Mouse (Mus musculus) stomach, postnatal 0 days (tissue): ENCODE data around the gene Mrpl20. TPM values are rescaled to one million over a fixed set of nuclear protein-coding genes. Genes with fewer than 3 reads are reported as not detected.

Experiments used
- ATAC-seq: fragments of 200-750 bp; cut with Nextera tagmentation; 2 replicates; pipeline ENCODE4 v1.8.0; 2017; ENCODE audit not compliant: low FRiP score, low TSS enrichment
- DNase-seq: peaks from one replicate; pipeline ENCODE4 v3.0.0-alpha.2; 2016; ENCODE audit warnings: low spot score
- H3K27ac ChIP-seq: fragments of 300-500 bp; sonication (generic); replicated peaks from 2 replicates; pipeline ENCODE4 v1.5.1; 2014; ENCODE audit warnings: mild to moderate bottlenecking, control low read depth
- H3K27me3 ChIP-seq: fragments of 300-500 bp; sonication (generic); 2 replicates; pipeline ENCODE4 v1.6.1; 2014; ENCODE audit warnings: low read length; ENCODE audit not compliant: control insufficient read depth, insufficient read depth
- H3K36me3 ChIP-seq: fragments of 300-500 bp; sonication (generic); 2 replicates; pipeline ENCODE4 v1.6.1; 2014; ENCODE audit warnings: low read length, mixed read lengths; ENCODE audit not compliant: control insufficient read depth, insufficient read depth
- H3K4me1 ChIP-seq: fragments of 300-500 bp; sonication (generic); replicated peaks from 2 replicates; pipeline ENCODE4 v1.6.1; 2014; ENCODE audit warnings: antibody characterized with exemption; ENCODE audit not compliant: control insufficient read depth, insufficient read depth
- H3K4me2 ChIP-seq: fragments of 300-500 bp; sonication (generic); replicated peaks from 2 replicates; pipeline ENCODE4 v1.6.1; 2014; ENCODE audit warnings: low read depth, mild to moderate bottlenecking, control low read depth, moderate library complexity
- H3K4me3 ChIP-seq: fragments of 300-500 bp; sonication (generic); 2 replicates; pipeline ENCODE4 v1.5.1; 2014; ENCODE audit warnings: low read depth, low read length, control low read depth
- H3K9ac ChIP-seq: fragments of 300-500 bp; sonication (generic); 2 replicates; pipeline ENCODE4 v1.6.1; 2014; ENCODE audit warnings: mild to moderate bottlenecking, low read length, control low read depth, mixed read lengths
- H3K9me3 ChIP-seq: fragments of 300-500 bp; sonication (generic); 2 replicates; pipeline ENCODE4 v1.6.1; 2016; ENCODE audit warnings: low read length; ENCODE audit not compliant: control insufficient read depth
- CTCF ChIP-seq: IDR thresholded peaks from 2 replicates; pipeline ENCODE4 v1.5.1; 2016; ENCODE audit warnings: antibody characterized with exemption, low read depth, mild to moderate bottlenecking, moderate library complexity
- EP300 ChIP-seq: optimal IDR thresholded peaks from 2 replicates; pipeline ENCODE3; 2016; ENCODE audit warnings: antibody characterized with exemption
- WGBS: fragments of 180-500 bp; shearing (Covaris S2); extraction: QIAGEN DNeasy Blood & Tissue Kit; methylation state at CpG from one replicate; pipeline ENCODE4 v1.1.7; 2014; 5-methylcytosine and 5-hydroxymethylcytosine counted together
- polyA plus RNA-seq: library from polyadenylated mRNA; unstranded; fragments of >200 nt; fragmentation: Nextera tagmentation; extraction: Ambion mirVana; gene quantifications from 2 replicates; pipeline ENCODE4 v1.2.1, GENCODE M21; 2015

The Mrpl20 gene
- polyA plus RNA-seq, 1 experiment from 2014 or later = 240 TPM

GRCm38 (mm10) chr4:155773335-155774078 is 29.2 kb upstream of the Mrpl20 start:
- Histone ChIP-seq H3K4me3 (peak overlapping the region; percentile 48), H3K4me1 (peaks cover 15% of the 10 kb centered on the region), H3K9me3 (no peaks in the 10 kb centered on the region), H3K36me3 (no peaks in the 10 kb centered on the region), H3K4me2 (peak overlapping the region; percentile 83), H3K27me3 (no peaks in the 10 kb centered on the region; the same call in 1 of the 2 replicates), H3K9ac (peak overlapping the region; percentile 62), H3K27ac (peak overlapping the region; percentile 18; the same call in 1 of the 2 replicates)
- whole genome bisulfite sequencing = 38% methylated on average over 5 of the region's 5 CpGs
- TF ChIP-seq CTCF (no peak), EP300 (no peak)
- no peak for DNase-seq
- no peak for ATAC-seq

GRCm38 (mm10) chr4:155774280-155774754 is 28.4 kb upstream of the Mrpl20 start, which contains the start of gene Vwa1:
TSS of gene Vwa1 (minus strand) at chr4:155774698.
- Histone ChIP-seq H3K4me1 (peaks cover 15% of the 10 kb centered on the region), H3K27ac (peak within 1 kb of the TSS; percentile 85), H3K4me2 (peak within 1 kb of the TSS; percentile 83), H3K9ac (peak within 1 kb of the TSS; percentile 62), H3K4me3 (peak within 1 kb of the TSS; percentile 48), H3K9me3 (no peaks in the 10 kb centered on the region), H3K27me3 (no peaks in the 10 kb centered on the region; the same call in 1 of the 2 replicates), H3K36me3 (no peaks in the 10 kb centered on the region)
- TF ChIP-seq CTCF = peak; percentile 14; the same call in 1 of the 2 replicates
- TF ChIP-seq EP300 = no peak
- peak; percentile 94 for DNase-seq
- under 1% methylated on average over 33 of the region's 35 CpGs for WGBS
- peak; percentile 86 for ATAC-seq

GRCm38 (mm10) chr4:155774971-155775740 is 27.5 kb upstream of the Mrpl20 start:
- 0 out of 2 replicates have a peak overlapping the region, but pooled peaks have one; percentile 35 for H3K9ac ChIP-seq

GRCm38 (mm10) chr4:155775855-155776254 is 26.8 kb upstream of the Mrpl20 start:
- peak; percentile 23 for DNase-seq
- no peaks in the 10 kb centered on the region for H3K36me3 ChIP-seq
- H3K27me3 ChIP-seq = no peaks in the 10 kb centered on the region; the same call in 1 of the 2 replicates
- peak overlapping the region; percentile 85 for H3K27ac ChIP-seq
- no peak for TF ChIP-seq CTCF
- no peak for TF ChIP-seq EP300
- no peak overlapping the region for H3K4me3 ChIP-seq
- ATAC-seq = no peak
- H3K4me2 ChIP-seq = no peak overlapping the region
- 46% methylated on average over 3 of the region's 3 CpGs for WGBS
- no peak overlapping the region for H3K9ac ChIP-seq
- H3K4me1 ChIP-seq = peaks cover 13% of the 10 kb centered on the region
- H3K9me3 ChIP-seq = no peaks in the 10 kb centered on the region

More at GRCm38 (mm10) chr4:155774971-155775740, 27.5 kb upstream of the Mrpl20 start:
- H3K4me1 ChIP-seq = peaks cover 15% of the 10 kb centered on the region
- no peaks in the 10 kb centered on the region for H3K36me3 ChIP-seq
- 21% methylated on average over 9 of the region's 9 CpGs for WGBS
- DNase-seq (peak; percentile 49), ATAC-seq (no peak; the same call in 1 of the 2 replicates)
- H3K27ac ChIP-seq = peak overlapping the region; percentile 85
- TF ChIP-seq CTCF (no peak), EP300 (no peak)
- H3K27me3 ChIP-seq = no peaks in the 10 kb centered on the region; the same call in 1 of the 2 replicates
- H3K4me2 ChIP-seq = peak overlapping the region; percentile 83
- H3K4me3 ChIP-seq = peak overlapping the region; percentile 48
- H3K9me3 ChIP-seq = no peaks in the 10 kb centered on the region

GRCm38 (mm10) chr4:155776704-155777335 is 25.9 kb upstream of the Mrpl20 start:
- WGBS = 78% methylated on average over 2 of the region's 2 CpGs
- ATAC-seq (no peak), DNase-seq (no peak)
- Histone ChIP-seq H3K4me2 (no peak overlapping the region), H3K27ac (peak overlapping the region; percentile 85; the same call in 1 of the 2 replicates), H3K9me3 (no peaks in the 10 kb centered on the region), H3K27me3 (no peaks in the 10 kb centered on the region; the same call in 1 of the 2 replicates), H3K9ac (no peak overlapping the region), H3K4me1 (peaks cover 13% of the 10 kb centered on the region), H3K4me3 (no peak overlapping the region), H3K36me3 (no peaks in the 10 kb centered on the region)
- no peak for TF ChIP-seq EP300
